Mouse (Mus musculus) hindbrain, embryonic 15.5 days (tissue): ENCODE measurements at regions not wholly inside any gene's neighbourhood (a gene's known extent, or its start where the extent isn't known, plus 50 kb on each side); places are given as distances from the start of the nearest gene placed in this dataset.
A peak's percentile ranks its signal among the peaks of the same experiment; 100 is the strongest.

Source experiments
- ATAC-seq: fragments of 200-750 bp; cut with Nextera tagmentation; 2 replicates; pipeline ENCODE4 v1.8.0; 2017; ENCODE audit warnings: low read depth, moderate number of reproducible peaks, moderate TSS enrichment; ENCODE audit not compliant: low FRiP score
- H3K27ac ChIP-seq: fragments of 300-500 bp; sonication (generic); replicated peaks from 2 replicates; pipeline ENCODE4 v1.5.1; 2015; ENCODE audit warnings: mild to moderate bottlenecking, inconsistent platforms
- H3K27me3 ChIP-seq: fragments of 300-500 bp; sonication (generic); 2 replicates; pipeline ENCODE4 v1.6.1; 2015; ENCODE audit warnings: control low read depth, inconsistent platforms
- H3K36me3 ChIP-seq: fragments of 300-500 bp; sonication (generic); 2 replicates; pipeline ENCODE4 v1.6.1; 2015; ENCODE audit warnings: control low read depth, inconsistent platforms
- H3K4me1 ChIP-seq: fragments of 300-500 bp; sonication (generic); replicated peaks from 2 replicates; pipeline ENCODE4 v1.6.1; 2015; ENCODE audit warnings: control low read depth, inconsistent platforms
- H3K4me2 ChIP-seq: fragments of 300-500 bp; sonication (generic); 2 replicates; pipeline ENCODE4 v1.6.1; 2015; ENCODE audit warnings: moderate library complexity, mild to moderate bottlenecking, inconsistent platforms
- H3K4me3 ChIP-seq: fragments of 300-500 bp; sonication (generic); 2 replicates; pipeline ENCODE4 v1.5.1; 2015; ENCODE audit warnings: mild to moderate bottlenecking, inconsistent platforms
- H3K9ac ChIP-seq: fragments of 300-500 bp; sonication (generic); 2 replicates; pipeline ENCODE4 v1.6.1; 2015; ENCODE audit warnings: inconsistent platforms
- H3K9me3 ChIP-seq: fragments of 300-500 bp; sonication (generic); 2 replicates; pipeline ENCODE4 v1.6.1; 2016; ENCODE audit warnings: control low read depth, inconsistent platforms
- WGBS: fragments of 180-500 bp; shearing (Covaris S2); methylation state at CpG from one replicate; pipeline ENCODE4 v1.1.7; 2015; 5-methylcytosine and 5-hydroxymethylcytosine counted together

GRCm38 (mm10) chr19:49563612-49564256, 1114.7 kb downstream of the Sorcs1 start:
- no peaks in the 10 kb centered on the region for H3K4me1 ChIP-seq
- H3K9me3 ChIP-seq, result no peaks in the 10 kb centered on the region
- no peak overlapping the region for H3K27ac ChIP-seq
- no peaks in the 10 kb centered on the region for H3K27me3 ChIP-seq
- H3K4me3 ChIP-seq, result no peak overlapping the region
- no peaks in the 10 kb centered on the region for H3K36me3 ChIP-seq
- no peak overlapping the region for H3K4me2 ChIP-seq
- ATAC-seq, result no peak
- WGBS, result 75% methylated on average over 3 of the region's 3 CpGs
- H3K9ac ChIP-seq, result no peak overlapping the region

- H3K36me3 ChIP-seq, result no peaks in the 10 kb centered on the region
- H3K4me3 ChIP-seq, result no peak overlapping the region
- 0 out of 2 replicates have a peak, but pooled peaks cover 3% of the 10 kb centered on the region for H3K4me1 ChIP-seq
- WGBS, result 43% methylated on average over 13 of the region's 13 CpGs
- H3K9ac ChIP-seq, result no peak overlapping the region
- H3K9me3 ChIP-seq, result no peaks in the 10 kb centered on the region
- peak; percentile 61; the same call in 1 of the 2 replicates for ATAC-seq
- no peaks in the 10 kb centered on the region for H3K27me3 ChIP-seq
- H3K27ac ChIP-seq, result no peak overlapping the region
- peak overlapping the region; percentile 35 for H3K4me2 ChIP-seq
Observed at GRCm38 (mm10) chr19:49539445-49540407, 1138.7 kb downstream of the Sorcs1 start.
